Mouse (Mus musculus) liver, embryonic 16.5 days (tissue): Measurements from ENCODE around the gene Cib4. TPM values are rescaled to one million over a fixed set of nuclear protein-coding genes. Genes with fewer than 3 reads are reported as not detected.

Source experiments
- ATAC-seq: fragments of 200-750 bp; cut with Nextera tagmentation; 2 replicates; pipeline ENCODE4 v1.8.0; 2017; ENCODE audit warnings: low read depth, mild to moderate bottlenecking, moderate number of reproducible peaks, moderate library complexity
- H3K27ac ChIP-seq: fragments of 300-500 bp; sonication (generic); 2 replicates; pipeline ENCODE4 v1.5.1; 2014; ENCODE audit warnings: mild to moderate bottlenecking, low read length
- H3K27me3 ChIP-seq: fragments of 300-500 bp; sonication (generic); 2 replicates; pipeline ENCODE4 v1.6.1; 2014; ENCODE audit warnings: low read depth, low read length, mixed read lengths; ENCODE audit not compliant: control insufficient read depth, insufficient read depth
- H3K36me3 ChIP-seq: fragments of 300-500 bp; sonication (generic); 2 replicates; pipeline ENCODE4 v1.6.1; 2014; ENCODE audit warnings: mild to moderate bottlenecking; ENCODE audit not compliant: control insufficient read depth, insufficient read depth
- H3K4me1 ChIP-seq: fragments of 300-500 bp; sonication (generic); 2 replicates; pipeline ENCODE4 v1.6.1; 2014; ENCODE audit warnings: low read depth, low read length, mixed read lengths; ENCODE audit not compliant: control insufficient read depth
- H3K4me2 ChIP-seq: fragments of 300-500 bp; sonication (generic); 2 replicates; pipeline ENCODE4 v1.6.1; 2014; ENCODE audit warnings: low read depth, low read length, mixed read lengths
- H3K4me3 ChIP-seq: fragments of 300-500 bp; sonication (generic); 2 replicates; pipeline ENCODE4 v1.5.1; 2014; ENCODE audit warnings: low read depth, mild to moderate bottlenecking, low read length
- H3K9ac ChIP-seq: fragments of 300-500 bp; sonication (generic); 2 replicates; pipeline ENCODE4 v1.6.1; 2014; ENCODE audit warnings: low read depth, low read length
- H3K9me3 ChIP-seq: fragments of 300-500 bp; sonication (generic); replicated peaks from 2 replicates; pipeline ENCODE4 v1.6.1; 2016; ENCODE audit warnings: low read length; ENCODE audit not compliant: control insufficient read depth
- WGBS: fragments of 180-500 bp; shearing (Covaris S2); extraction: QIAGEN DNeasy Blood & Tissue Kit; methylation state at CpG from one replicate; pipeline ENCODE4 v1.1.7; 2014; ENCODE audit not compliant: insufficient replicate concordance; 5-methylcytosine and 5-hydroxymethylcytosine counted together
- polyA plus RNA-seq: library from polyadenylated mRNA; unstranded; fragments of >200 nt; fragmentation: Nextera tagmentation; extraction: Ambion mirVana; gene quantifications from 2 replicates; pipeline ENCODE4 v1.2.1, GENCODE M21; 2015

The Cib4 gene
- polyA plus RNA-seq, 1 experiment from 2014 or later = not detected

DNA sequence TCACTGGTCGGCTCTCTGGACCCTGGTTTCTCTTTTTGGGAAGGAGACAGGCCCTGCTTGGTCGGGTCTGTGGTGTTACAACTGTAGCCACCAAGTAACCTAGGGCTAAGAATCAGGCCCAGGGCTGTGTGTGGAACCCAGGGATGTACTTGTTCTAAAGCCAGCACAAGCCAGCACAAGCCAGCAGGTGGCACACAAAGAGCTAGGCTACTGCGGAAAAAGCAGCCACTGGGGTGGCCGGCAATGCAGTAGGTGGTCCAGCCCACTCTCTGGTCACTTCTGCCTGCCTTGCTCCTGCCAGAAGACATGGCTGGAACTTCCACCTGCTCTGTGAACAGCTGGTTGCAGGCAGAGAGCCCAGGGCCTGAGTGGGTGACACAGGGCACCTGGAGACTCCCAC, 85.5 kb downstream of the Cib4 start:
- Histone ChIP-seq H3K9ac (no peak overlapping the region), H3K27me3 (peaks cover 2% of the 10 kb centered on the region; the same call in 1 of the 2 replicates), H3K4me1 (no peaks in the 10 kb centered on the region), H3K36me3 (no peaks in the 10 kb centered on the region), H3K4me2 (no peak overlapping the region), H3K4me3 (no peak overlapping the region), H3K27ac (no peak overlapping the region), H3K9me3 (no peaks in the 10 kb centered on the region)
- 24% methylated on average over 4 of the region's 4 CpGs for WGBS
- no peak for ATAC-seq

DNA sequence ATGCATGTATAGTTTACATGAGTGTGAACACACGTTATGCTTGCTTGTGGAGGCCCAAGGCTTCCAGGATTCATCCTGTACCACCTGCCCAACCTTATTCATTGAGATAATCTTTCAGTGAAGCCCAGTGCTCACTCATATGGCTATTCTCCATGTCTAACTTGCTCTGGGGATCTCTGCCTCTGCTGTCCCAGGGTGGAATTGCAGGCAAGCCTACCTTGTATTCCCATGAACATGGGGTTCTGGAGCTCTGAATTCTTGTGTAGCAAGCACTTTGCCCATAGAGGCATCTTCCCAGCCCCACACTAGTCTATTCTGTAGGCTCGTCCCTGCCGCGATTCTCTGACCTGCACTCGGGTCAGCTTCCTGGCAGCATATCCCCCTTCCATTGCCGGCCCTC, 89.6 kb downstream of the Cib4 start:
- no peak overlapping the region for H3K4me3 ChIP-seq
- H3K4me2 ChIP-seq = no peak overlapping the region
- H3K9ac ChIP-seq = no peak overlapping the region
- H3K36me3 ChIP-seq = no peaks in the 10 kb centered on the region
- WGBS = 37% methylated on average over 6 of the region's 6 CpGs
- H3K27me3 ChIP-seq = no peaks in the 10 kb centered on the region
- no peaks in the 10 kb centered on the region for H3K9me3 ChIP-seq
- no peak overlapping the region for H3K27ac ChIP-seq
- H3K4me1 ChIP-seq = no peaks in the 10 kb centered on the region
- no peak for ATAC-seq

DNA sequence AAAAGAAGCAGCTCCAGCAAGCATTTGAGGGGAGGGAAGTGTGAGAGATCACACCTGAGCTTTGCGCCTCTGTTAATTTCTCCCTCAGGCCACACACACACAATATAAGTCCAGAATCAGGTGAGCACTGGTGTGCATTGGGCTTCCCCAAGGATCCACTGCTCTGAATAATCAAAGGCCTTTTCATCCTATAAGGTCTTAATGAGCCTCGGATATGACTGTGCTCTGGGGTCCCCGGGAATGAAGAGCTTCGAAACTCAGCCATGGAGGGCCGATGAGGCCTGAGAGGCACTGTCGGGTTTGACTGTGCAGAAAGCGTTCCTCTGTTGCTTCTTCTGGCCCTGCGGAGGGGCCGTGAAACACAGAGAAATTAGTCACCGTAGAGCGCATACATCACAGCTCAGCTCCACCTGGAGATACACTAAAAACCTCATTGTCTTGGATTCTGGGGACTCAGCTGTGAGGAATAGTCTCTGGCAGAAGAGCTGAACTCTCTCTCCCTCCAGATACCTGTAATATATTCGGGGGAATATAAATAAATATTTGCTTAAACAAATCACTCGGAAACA, 101.2 kb downstream of the Cib4 start:
- no peak overlapping the region for H3K27ac ChIP-seq
- WGBS = 69% methylated on average over 13 of the region's 13 CpGs
- H3K4me3 ChIP-seq = no peak overlapping the region
- no peak overlapping the region for H3K9ac ChIP-seq
- ATAC-seq = no peak
- H3K9me3 ChIP-seq = no peaks in the 10 kb centered on the region
- H3K4me2 ChIP-seq = no peak overlapping the region
- no peaks in the 10 kb centered on the region for H3K4me1 ChIP-seq
- H3K27me3 ChIP-seq = no peaks in the 10 kb centered on the region
- H3K36me3 ChIP-seq = no peaks in the 10 kb centered on the region

DNA sequence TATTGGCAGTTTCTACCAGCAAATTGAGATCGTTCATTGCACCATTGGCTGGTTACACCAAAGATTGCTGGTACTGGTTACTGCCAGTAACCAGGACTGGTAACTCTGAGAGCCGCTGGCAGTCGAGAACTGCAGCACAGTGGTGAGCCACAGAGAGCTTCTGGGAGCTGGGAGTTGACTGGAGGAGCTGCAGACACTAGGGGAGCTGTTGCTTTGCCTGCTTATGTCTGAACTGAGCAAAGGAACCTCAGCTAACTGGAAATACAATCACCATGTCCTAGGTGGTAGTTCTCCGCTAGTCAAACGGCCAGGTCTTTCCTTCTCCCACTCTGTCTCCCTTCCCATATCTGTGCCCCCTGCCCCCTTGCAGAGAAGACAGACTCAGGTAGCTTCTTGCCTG, 103.4 kb downstream of the Cib4 start:
- WGBS = 53% methylated on average over 5 of the region's 5 CpGs

DNA sequence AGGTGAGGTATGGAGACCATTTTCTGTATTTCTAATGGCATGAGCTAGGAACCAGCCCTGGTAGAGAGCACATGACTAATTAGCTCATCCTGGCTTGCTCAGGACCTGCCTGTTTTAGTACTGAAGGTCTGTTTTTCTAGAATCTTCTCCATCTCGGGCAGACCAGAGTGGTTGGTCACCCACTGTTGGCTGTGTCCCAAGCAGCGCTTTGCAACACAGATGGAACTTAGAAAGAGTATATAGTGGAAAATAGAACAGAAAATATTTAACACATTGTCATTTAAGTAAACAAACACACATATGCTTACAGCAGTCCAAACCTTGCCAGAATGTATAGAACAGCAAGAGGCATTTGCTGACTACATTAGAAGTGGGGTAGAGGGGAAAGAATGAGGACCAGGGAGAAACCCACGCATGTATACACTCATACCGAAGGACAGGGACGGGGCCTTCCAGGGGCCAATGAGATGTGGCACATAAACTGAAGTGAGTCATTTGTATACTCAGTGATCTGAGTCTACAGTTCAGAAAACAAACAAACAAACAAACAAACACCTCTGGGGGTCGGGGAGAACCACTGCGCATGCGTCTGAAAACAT, 105.2 kb downstream of the Cib4 start:
- Histone ChIP-seq H3K27me3 (no peaks in the 10 kb centered on the region), H3K36me3 (no peaks in the 10 kb centered on the region), H3K4me1 (no peaks in the 10 kb centered on the region), H3K4me2 (no peak overlapping the region), H3K4me3 (no peak overlapping the region), H3K9ac (no peak overlapping the region), H3K27ac (no peak overlapping the region), H3K9me3 (no peaks in the 10 kb centered on the region)
- WGBS = 63% methylated on average over 8 of the region's 8 CpGs
- no peak for ATAC-seq

More for the DNA sequence above, 103.4 kb downstream of the Cib4 start:
- Histone ChIP-seq H3K9me3 (no peaks in the 10 kb centered on the region), H3K36me3 (no peaks in the 10 kb centered on the region), H3K27ac (no peak overlapping the region), H3K4me3 (no peak overlapping the region), H3K9ac (no peak overlapping the region), H3K4me1 (no peaks in the 10 kb centered on the region), H3K4me2 (no peak overlapping the region), H3K27me3 (no peaks in the 10 kb centered on the region)
- no peak for ATAC-seq

DNA sequence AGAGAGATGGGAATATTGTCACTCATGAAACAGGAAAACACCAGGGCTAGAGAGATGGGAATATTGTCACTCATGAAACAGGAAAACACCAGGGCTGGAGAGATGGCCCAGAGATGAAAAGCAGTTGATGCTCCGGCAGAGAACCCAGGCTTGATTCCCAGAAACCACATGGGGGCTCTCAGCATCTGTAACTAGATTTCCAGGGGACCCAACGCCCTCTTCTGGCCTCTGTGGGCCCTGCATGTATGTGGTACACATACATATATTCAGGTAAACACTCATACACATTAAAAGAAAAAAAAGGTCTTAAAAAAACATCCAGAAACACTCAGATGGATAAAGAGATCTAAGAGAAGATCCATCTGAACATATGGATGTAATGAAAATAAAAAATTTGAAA, 106.7 kb downstream of the Cib4 start:
- no peaks in the 10 kb centered on the region for H3K36me3 ChIP-seq
- H3K4me2 ChIP-seq = no peak overlapping the region
- no peak overlapping the region for H3K9ac ChIP-seq
- no peaks in the 10 kb centered on the region for H3K27me3 ChIP-seq
- no peak overlapping the region for H3K4me3 ChIP-seq
- H3K9me3 ChIP-seq = no peaks in the 10 kb centered on the region
- 37% methylated on average over 2 of the region's 2 CpGs for WGBS
- no peak overlapping the region for H3K27ac ChIP-seq
- ATAC-seq = no peak
- no peaks in the 10 kb centered on the region for H3K4me1 ChIP-seq

Other genes with a start within 250 kb of the Cib4 start
- gene Otof, start 83.9 kb downstream of the Cib4 start, polyA plus RNA-seq = not detected in 2 replicates
- gene 1700001C02Rik, start 79.8 kb downstream of the Cib4 start, polyA plus RNA-seq = not detected in 2 replicates
- gene Kcnk3, start 42.3 kb upstream of the Cib4 start, polyA plus RNA-seq = 0.13 and 0.47 TPM in 2 replicates
- gene Slc35f6, start 102.1 kb upstream of the Cib4 start, polyA plus RNA-seq = 10.5 and 12.6 TPM in 2 replicates
- 160 and 163 TPM in 2 replicates for gene Cenpa, start 120.9 kb upstream of the Cib4 start, polyA plus RNA-seq
- 0.32 and 0.37 TPM in 2 replicates for gene Dpysl5, start 165.7 kb upstream of the Cib4 start, polyA plus RNA-seq